Mouse (Mus musculus) gastrocnemius, adult 2 months (tissue): ENCODE measurements around the gene Brwd3. TPM values are rescaled to one million over a fixed set of nuclear protein-coding genes. Genes with fewer than 3 reads are reported as not detected.

Source experiments
- DNase-seq: peaks from one replicate; pipeline ENCODE4 v3.0.0; 2022
- H3K27ac ChIP-seq: fragments of 200-600 bp; 2 replicates; pipeline ENCODE4 v1.8.1; 2022; ENCODE audit warnings: mild to moderate bottlenecking
- H3K4me3 ChIP-seq: fragments of 200-600 bp; 2 replicates; pipeline ENCODE4 v1.8.1; 2022; ENCODE audit warnings: mild to moderate bottlenecking, moderate library complexity
- CTCF ChIP-seq: fragments of 200-600 bp; IDR thresholded peaks from 2 replicates; pipeline ENCODE4 v1.8.1; 2022; ENCODE audit warnings: antibody characterized with exemption, mild to moderate bottlenecking, moderate library complexity
- intact Hi-C: fragments of 180-260 bp; cut with DNase I; formaldehyde crosslinking; loops from one replicate; pipeline ENCODE4 v1.15.1; 2025
- long read RNA-seq, 2 experiments: library from polyadenylated mRNA; stranded (forward); transcript quantifications; one replicate each; pipeline ENCODE4 v2.0.0; 2021
- total RNA-seq, 2 experiments: library from RNA; stranded (reverse); gene quantifications; 2 replicates each; pipeline ENCODE4 v1.2.3; 2021

Brwd3 gene
- total RNA-seq: 1 to 10 TPM; 3.3 to 3.6 TPM
- long read RNA-seq, experiment 1: 0 reads
- long read RNA-seq, experiment 2: 0 reads

DNA sequence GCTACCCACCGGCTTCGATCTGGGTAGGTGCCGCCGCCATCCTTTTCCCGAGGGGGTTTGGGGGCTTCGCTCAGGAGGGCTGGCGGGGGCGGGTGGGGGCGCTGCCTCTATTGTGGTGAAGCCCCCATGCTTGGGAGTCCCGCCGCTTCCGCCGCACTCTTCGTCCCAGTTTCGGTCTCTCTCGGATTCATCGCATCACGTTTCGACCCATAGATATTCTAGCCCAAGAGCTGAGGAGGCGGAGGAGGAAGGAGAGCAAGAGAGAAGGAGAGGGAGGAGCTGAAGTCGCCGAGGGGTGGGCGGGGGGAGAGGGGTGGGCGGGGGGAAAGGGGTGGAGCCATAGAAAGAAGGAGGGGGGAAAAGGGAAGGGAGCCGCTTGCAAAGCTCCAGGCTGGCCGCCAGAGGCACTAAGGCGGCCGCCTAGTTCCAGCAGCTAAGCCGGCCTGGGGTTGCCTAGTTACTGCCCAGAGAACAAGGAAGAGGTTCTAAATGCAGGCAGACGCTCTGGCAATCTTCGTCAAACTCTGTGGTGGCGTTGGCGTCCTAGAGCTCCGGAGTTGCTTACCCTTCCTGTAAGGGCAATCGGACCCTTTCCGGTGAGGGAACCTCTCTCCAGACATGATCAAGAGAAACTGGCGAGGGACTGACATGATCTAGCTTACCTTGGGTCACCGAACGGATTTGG, at the start of gene Brwd3:
Brwd3 (minus strand) TSS at position 283 of the 685 bp plus-strand sequence.
- intact Hi-C loops: loop anchor here (10.0 kb wide), 1 partner anchor 261 kb away; the partner anchor contains the start of gene Sh3bgrl
- TF ChIP-seq CTCF: peak; percentile 54
- Histone ChIP-seq H3K4me3 (peak within 1 kb of the TSS; percentile 81), H3K27ac (peak within 1 kb of the TSS; percentile 93)
- peak; percentile 91 for DNase-seq

DNA sequence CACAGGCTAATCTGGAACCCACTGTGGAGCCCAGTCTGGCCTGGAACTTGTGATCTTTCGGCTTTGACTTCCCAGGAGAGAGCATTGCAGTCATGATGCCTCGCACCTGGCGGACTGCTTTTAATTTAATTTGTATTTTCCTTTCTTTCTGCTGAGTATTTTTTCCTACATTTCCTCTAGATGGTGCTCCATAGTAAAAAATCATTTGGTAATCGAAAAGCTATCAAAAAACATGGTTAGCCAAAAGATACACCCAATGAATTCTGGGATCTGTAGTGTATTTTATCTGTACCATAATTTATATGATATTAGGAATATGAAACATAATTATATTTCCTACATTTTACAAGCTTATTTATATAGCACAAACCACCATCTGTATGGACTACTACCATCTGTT, 28.5 kb upstream of the Brwd3 start:
- intact Hi-C loops: no loop called here
- DNase-seq: no peak
- H3K27ac ChIP-seq: no peak overlapping the region
- H3K4me3 ChIP-seq: no peak overlapping the region
- peak; percentile 12; the same call in 1 of the 2 replicates for TF ChIP-seq CTCF

DNA sequence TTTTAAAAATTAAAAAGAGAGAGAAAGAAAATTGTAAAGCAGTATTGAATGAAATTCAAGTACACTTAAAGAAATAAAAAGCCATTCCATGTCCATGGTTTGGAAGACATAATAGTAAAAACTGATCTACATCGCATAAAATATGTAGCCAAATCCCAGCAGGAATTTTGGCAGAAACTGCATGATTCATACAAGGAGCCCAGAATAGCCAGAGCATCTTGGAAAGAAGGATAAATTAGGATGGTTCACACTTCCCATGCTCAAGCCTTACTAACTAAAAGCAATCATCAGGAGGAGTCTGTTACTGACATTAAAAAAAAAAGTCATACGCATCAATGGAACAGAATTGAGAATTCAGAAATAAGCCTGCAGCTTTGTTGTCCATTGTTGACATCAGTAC, 8.5 kb upstream of the Brwd3 start:
- TF ChIP-seq CTCF: no peak
- no peak for DNase-seq
- intact Hi-C loops: no loop called here

DNA sequence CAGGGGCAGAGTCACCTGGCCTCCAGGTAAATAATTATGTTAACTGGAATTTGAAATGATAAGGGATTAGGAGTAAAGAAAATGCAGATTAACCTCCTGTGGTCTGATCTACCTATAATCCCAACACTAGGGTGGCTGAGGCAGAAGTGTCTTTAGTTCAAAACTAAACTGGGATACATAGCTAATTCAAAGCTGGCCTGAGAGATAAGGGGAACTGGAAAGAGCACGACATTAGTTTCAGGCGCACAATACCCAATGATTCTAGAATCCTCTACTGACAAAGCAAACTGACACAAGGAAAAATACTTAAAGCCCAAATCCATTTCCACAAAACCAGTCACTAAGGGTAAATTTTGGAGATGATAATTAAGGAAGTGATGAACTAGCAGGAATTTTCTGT, 2.2 kb upstream of the Brwd3 start:
- no peak for TF ChIP-seq CTCF
- H3K27ac ChIP-seq: no peak overlapping the region
- intact Hi-C loops: loop anchor here (10.0 kb wide), 1 partner anchor 258 kb away; the partner anchor contains the start of gene Sh3bgrl
- no peak overlapping the region for H3K4me3 ChIP-seq
- no peak for DNase-seq

More for the DNA sequence above, 8.5 kb upstream of the Brwd3 start:
- Histone ChIP-seq H3K4me3 (no peak overlapping the region), H3K27ac (no peak overlapping the region)

DNA sequence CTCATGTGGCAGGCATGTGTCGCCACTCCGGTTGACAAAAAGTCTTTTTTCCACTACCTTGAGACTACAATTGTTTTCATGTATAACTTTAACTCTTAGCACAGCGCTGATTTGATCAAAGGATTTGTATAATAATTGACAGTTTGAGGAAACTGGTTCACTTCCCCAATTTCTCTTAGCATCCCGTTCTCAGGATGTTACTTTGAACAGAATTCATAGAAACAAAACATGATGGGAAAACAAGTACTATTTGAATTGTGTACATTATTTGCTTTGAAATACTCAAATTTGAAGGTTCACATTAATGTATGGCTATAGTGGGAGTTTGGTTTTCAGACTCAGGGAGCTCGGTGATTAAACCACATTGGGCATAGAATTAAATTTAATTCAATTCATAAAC, 1.1 kb upstream of the Brwd3 start:
- peak overlapping the region; percentile 81 for H3K4me3 ChIP-seq
- DNase-seq: no peak
- TF ChIP-seq CTCF: no peak
- intact Hi-C loops: loop anchor here (1.0 to 10.0 kb wide), 2 partner anchors 177 to 260 kb away; partner anchors contain the start of gene Sh3bgrl
- peak overlapping the region; percentile 87; the same call in 1 of the 2 replicates for H3K27ac ChIP-seq

DNA sequence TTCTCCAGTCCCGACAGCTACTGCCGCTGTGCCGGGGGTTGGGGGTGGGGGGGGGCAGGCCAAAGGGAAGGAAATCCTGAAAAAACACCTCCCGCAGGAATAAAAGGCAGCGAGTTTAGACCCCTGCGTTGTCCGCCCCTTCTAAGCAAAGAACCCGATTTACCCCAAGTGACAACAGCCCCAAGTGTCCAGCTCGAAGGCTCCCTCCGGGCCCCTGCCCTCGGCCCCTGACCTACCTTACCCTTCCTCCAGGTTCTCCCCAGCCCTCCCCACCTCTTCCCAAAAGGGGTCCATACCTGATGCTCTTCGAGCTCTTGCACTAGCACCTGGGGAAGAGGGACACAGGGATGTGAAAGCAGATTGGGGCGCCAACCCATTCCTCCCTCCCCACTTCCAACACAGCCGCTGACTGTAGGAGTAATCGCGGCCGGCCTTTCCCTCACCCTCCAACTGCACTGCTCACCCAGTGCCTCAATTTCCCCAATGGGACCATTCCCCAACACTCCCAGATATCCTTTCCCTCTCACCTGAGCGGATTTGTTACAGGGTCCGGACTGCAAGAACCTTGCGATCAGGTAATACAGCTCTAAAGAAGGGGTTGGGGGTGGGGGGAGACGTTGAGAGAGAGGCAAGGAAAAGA, 671 bp downstream of the Brwd3 start:
- H3K27ac ChIP-seq: peak overlapping the region; percentile 93
- DNase-seq: peak; percentile 29
- H3K4me3 ChIP-seq: peak overlapping the region; percentile 81
- intact Hi-C loops: loop anchor here (10.0 kb wide), 1 partner anchor 261 kb away; the partner anchor contains the start of gene Sh3bgrl
- TF ChIP-seq CTCF: no peak

DNA sequence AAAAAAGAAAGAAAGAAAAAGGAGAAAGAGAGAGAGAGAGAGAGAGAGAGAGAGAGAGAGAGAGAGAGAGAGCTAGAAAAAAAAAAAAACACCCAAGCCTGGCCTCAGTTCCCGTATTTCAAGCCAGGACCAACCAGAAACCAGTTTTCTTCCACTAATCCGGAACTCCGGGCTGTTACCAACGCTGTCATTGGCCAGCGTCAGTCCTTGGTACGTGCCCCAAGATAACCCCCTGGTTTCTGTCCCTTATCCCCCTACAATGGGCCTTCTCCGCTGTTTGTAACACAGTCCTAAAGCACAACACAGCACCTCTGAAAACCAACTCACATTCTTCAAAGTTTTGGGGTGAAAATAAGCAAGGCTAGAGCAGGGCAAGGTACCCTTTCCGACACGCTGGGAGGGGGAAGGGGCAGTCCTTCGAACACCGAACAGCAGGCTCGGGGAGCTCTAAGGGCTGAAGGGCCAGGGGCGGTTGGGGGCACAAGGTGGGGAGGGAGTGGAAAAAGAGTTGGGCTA, 1.4 kb downstream of the Brwd3 start:
- Histone ChIP-seq H3K4me3 (peak overlapping the region; percentile 81), H3K27ac (peak overlapping the region; percentile 93)
- intact Hi-C loops: loop anchor here (10.0 kb wide), 1 partner anchor 262 kb away; the partner anchor contains the start of gene Sh3bgrl
- DNase-seq: peak; percentile 81
- TF ChIP-seq CTCF: no peak

DNA sequence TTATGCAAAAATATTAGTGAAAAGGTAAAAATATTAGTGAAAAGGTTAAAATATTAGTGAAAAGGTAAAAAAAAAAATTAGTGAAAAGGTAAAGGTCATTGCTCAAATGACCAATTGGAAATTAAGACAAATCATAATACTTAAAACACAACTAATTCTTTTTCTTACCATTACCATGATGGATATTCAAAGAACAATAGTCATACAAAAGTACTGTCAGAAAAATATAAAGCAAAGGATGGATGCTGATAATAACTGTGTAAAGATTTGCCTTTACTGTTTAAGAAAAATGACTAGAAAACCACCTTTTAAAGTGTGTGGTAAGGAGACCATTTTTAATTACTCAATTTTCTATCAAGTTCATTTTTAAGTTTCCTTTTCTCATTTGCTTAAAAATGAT, 2.9 kb downstream of the Brwd3 start:
- no peak for DNase-seq
- intact Hi-C loops: loop anchor here (10.0 kb wide), 1 partner anchor 264 kb away; the partner anchor contains the start of gene Sh3bgrl
- no peak overlapping the region for H3K27ac ChIP-seq
- TF ChIP-seq CTCF: no peak
- H3K4me3 ChIP-seq: no peak overlapping the region

DNA sequence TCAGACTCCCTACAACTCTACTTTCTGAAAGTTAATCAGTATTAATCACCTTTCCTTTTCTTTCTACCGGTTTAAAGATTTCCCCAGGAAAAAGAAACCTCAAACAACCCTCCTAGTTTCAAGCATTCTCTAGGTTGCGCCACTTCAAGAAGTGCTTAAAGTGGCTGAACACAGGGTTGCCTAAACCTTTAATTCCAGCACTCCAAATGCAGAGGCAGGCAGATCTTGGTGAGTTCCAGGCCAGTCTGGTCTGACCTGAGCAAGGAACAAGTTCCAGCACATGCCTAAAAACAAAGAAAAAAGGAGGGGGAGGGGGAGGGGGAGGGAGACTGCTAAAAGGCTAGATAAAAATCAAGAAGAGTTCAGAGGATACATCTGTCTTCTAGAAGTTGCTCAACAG, 6.1 kb downstream of the Brwd3 start:
- TF ChIP-seq CTCF: no peak
- intact Hi-C loops: no loop called here
- H3K27ac ChIP-seq: no peak overlapping the region
- no peak overlapping the region for H3K4me3 ChIP-seq
- no peak for DNase-seq

DNA sequence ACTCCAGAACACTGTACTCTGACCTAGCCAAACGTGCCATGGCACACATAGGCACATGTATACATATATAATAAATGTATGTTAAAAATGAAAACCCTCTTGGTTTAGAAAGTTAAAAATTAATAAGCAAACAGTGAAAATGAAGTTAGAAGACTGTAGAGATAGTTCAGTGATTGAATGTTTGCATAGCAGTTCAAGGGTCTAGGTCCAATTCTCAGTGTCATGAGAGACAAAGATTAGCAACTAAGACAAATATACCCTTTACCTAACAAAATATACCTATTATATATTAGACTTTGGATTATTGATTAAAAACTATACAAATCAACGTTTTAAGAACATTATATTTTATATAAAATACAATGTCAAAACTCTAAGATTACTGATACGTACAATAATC, 36.9 kb downstream of the Brwd3 start:
- H3K4me3 ChIP-seq: no peak overlapping the region
- no peak for DNase-seq
- H3K27ac ChIP-seq: no peak overlapping the region
- intact Hi-C loops: no loop called here
- TF ChIP-seq CTCF: no peak

DNA sequence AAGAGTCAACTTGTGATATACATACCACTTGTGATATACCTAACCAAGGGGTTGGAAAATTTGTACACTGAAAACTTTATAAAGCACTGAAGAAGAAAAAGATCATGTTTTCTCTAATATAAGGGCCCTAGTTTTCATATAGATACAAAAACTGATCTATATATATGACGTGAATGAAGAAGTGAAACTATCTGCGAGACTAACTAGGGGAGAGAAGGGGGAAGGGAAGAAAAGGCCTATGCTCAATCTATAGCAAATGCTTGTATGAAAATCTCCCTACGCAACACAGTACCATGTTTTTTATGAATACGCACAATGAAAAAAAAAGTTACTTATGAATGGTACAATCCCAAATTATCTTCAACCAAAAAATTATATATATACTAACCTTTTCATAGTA, 50.4 kb downstream of the Brwd3 start:
- Histone ChIP-seq H3K4me3 (no peak overlapping the region), H3K27ac (no peak overlapping the region)
- TF ChIP-seq CTCF: no peak
- no peak for DNase-seq
- intact Hi-C loops: no loop called here

DNA sequence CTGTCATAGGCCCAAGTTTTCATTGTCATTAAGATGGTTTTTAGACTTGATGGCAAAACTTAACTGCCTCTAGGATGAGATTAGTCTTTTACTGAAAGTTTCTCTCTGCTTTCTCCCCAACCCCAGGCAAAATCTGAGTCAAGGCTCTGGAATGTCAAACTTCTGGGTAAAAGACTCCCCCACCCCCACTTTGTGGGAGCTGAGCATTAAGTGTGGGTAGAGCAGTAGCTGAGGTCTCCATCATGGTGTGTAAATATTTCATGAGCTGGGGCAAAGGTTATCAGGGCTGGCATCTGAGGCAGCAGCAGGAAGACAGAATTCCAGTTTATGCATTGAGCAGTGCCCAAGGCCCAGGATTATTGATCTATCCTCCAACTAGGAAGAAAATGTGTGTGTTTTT, 102.4 kb downstream of the Brwd3 start:
- TF ChIP-seq CTCF: no peak
- Histone ChIP-seq H3K4me3 (no peak overlapping the region), H3K27ac (no peak overlapping the region)
- DNase-seq: no peak
- intact Hi-C loops: no loop called here

DNA sequence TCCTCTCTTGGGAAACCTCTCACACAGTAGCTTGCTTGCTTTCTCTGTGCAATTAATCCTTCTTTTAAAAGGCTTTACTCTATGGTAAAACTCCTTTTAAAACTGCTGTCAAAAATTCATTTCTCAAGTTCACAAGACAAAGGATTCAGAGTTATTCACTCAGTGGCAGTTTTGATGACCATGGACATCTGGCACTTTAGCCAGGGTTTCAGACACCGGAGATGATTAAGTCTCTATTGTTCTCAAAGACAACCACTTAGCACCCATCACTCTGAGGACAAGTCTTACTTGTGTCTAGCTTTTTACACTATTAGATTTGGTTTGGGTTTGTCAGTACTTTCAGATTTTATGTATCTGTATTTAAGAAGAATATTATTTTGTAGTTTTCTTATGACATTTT, 104.6 kb downstream of the Brwd3 start:
- DNase-seq: no peak
- H3K27ac ChIP-seq: no peak overlapping the region
- TF ChIP-seq CTCF: no peak
- intact Hi-C loops: no loop called here
- H3K4me3 ChIP-seq: no peak overlapping the region
